Mouse (Mus musculus) limb, embryonic 11.5 days (tissue): Measurements from ENCODE around the gene Flywch1. TPM values are rescaled to one million over a fixed set of nuclear protein-coding genes. Genes with fewer than 3 reads are reported as not detected.
A peak's percentile ranks its signal among the peaks of the same experiment; 100 is the strongest.

ENCODE experiments used
- ATAC-seq: fragments of 200-750 bp; cut with Nextera tagmentation; 2 replicates; pipeline ENCODE4 v1.8.0; 2017; ENCODE audit warnings: low read depth; ENCODE audit not compliant: insufficient number of reproducible peaks, low FRiP score, low TSS enrichment
- DNase-seq: peaks from one replicate; pipeline ENCODE4 v3.0.0-alpha.2; 2015; ENCODE audit warnings: low spot score
- H3K27ac ChIP-seq: fragments of 300-500 bp; sonication (generic); replicated peaks from 2 replicates; pipeline ENCODE4 v1.5.1; 2014; ENCODE audit warnings: low read depth, mild to moderate bottlenecking, low read length
- H3K27me3 ChIP-seq: fragments of 300-500 bp; sonication (generic); 2 replicates; pipeline ENCODE4 v1.6.1; 2014; ENCODE audit warnings: mild to moderate bottlenecking, low read length, mixed read lengths; ENCODE audit not compliant: control insufficient read depth, insufficient read depth
- H3K36me3 ChIP-seq: fragments of 300-500 bp; sonication (generic); 2 replicates; pipeline ENCODE4 v1.6.1; 2014; ENCODE audit warnings: mild to moderate bottlenecking, low read length, moderate library complexity, mixed read lengths; ENCODE audit not compliant: control insufficient read depth, insufficient read depth
- H3K4me1 ChIP-seq: fragments of 300-500 bp; sonication (generic); 2 replicates; pipeline ENCODE4 v1.6.1; 2014; ENCODE audit warnings: low read length, mixed read lengths; ENCODE audit not compliant: control insufficient read depth, insufficient read depth
- H3K4me2 ChIP-seq: fragments of 300-500 bp; sonication (generic); 2 replicates; pipeline ENCODE4 v1.6.1; 2014; ENCODE audit warnings: low read depth, mild to moderate bottlenecking, moderate library complexity; ENCODE audit not compliant: severe bottlenecking
- H3K4me3 ChIP-seq: fragments of 300-500 bp; sonication (generic); 2 replicates; pipeline ENCODE4 v1.5.1; 2014; ENCODE audit warnings: low read depth, low read length
- H3K9ac ChIP-seq: fragments of 300-500 bp; sonication (generic); 2 replicates; pipeline ENCODE4 v1.6.1; 2014; ENCODE audit warnings: mild to moderate bottlenecking, low read length
- H3K9me3 ChIP-seq: fragments of 300-500 bp; sonication (generic); 2 replicates; pipeline ENCODE4 v1.6.1; 2016; ENCODE audit warnings: low read length; ENCODE audit not compliant: control insufficient read depth
- WGBS: fragments of 180-500 bp; shearing (Covaris S2); extraction: QIAGEN DNeasy Blood & Tissue Kit; methylation state at CpG from one replicate; pipeline ENCODE4 v1.1.7; 2014; 5-methylcytosine and 5-hydroxymethylcytosine counted together
- polyA plus RNA-seq: library from polyadenylated mRNA; unstranded; fragments of >200 nt; fragmentation: Nextera tagmentation; extraction: Ambion mirVana; gene quantifications from 2 replicates; pipeline ENCODE4 v1.2.1, GENCODE M21; 2014

The Flywch1 gene
- polyA plus RNA-seq, 1 experiment from 2014 or later = 125 TPM

- Histone ChIP-seq H3K4me2 (no peak overlapping the region), H3K27me3 (no peaks in the 10 kb centered on the region), H3K27ac (no peak overlapping the region), H3K36me3 (peaks cover 39% of the 10 kb centered on the region), H3K9ac (no peak overlapping the region), H3K4me1 (no peaks in the 10 kb centered on the region), H3K9me3 (no peaks in the 10 kb centered on the region; the same call in 1 of the 2 replicates), H3K4me3 (no peak overlapping the region)
- WGBS = 92% methylated on average over 13 of the region's 13 CpGs
- DNase-seq (no peak), ATAC-seq (no peak)
These were observed 15.7 kb downstream of the Flywch1 start for GRCm38 (mm10) chr17:23755689-23756088.

GRCm38 (mm10) chr17:23749400-23750191, 21.8 kb downstream of the Flywch1 start:
- ATAC-seq (no peak), DNase-seq (no peak)
- Histone ChIP-seq H3K4me3 (no peak overlapping the region), H3K4me1 (peaks cover 15% of the 10 kb centered on the region), H3K27ac (no peak overlapping the region), H3K9me3 (no peaks in the 10 kb centered on the region; the same call in 1 of the 2 replicates), H3K27me3 (peaks cover 28% of the 10 kb centered on the region), H3K9ac (no peak overlapping the region), H3K36me3 (peaks cover 8% of the 10 kb centered on the region), H3K4me2 (no peak overlapping the region)
- WGBS = 77% methylated on average over 11 of the region's 11 CpGs

GRCm38 (mm10) chr17:23748631-23749391, 22.6 kb downstream of the Flywch1 start:
- H3K4me1 ChIP-seq = peaks cover 15% of the 10 kb centered on the region
- ATAC-seq = no peak
- 35% methylated on average over 10 of the region's 10 CpGs for WGBS
- peaks cover 8% of the 10 kb centered on the region for H3K36me3 ChIP-seq
- no peak overlapping the region for H3K4me2 ChIP-seq
- H3K27ac ChIP-seq = no peak overlapping the region
- no peak overlapping the region for H3K4me3 ChIP-seq
- DNase-seq = peak; percentile 75
- no peak overlapping the region for H3K9ac ChIP-seq
- H3K9me3 ChIP-seq = no peaks in the 10 kb centered on the region; the same call in 1 of the 2 replicates
- H3K27me3 ChIP-seq = peaks cover 36% of the 10 kb centered on the region

GRCm38 (mm10) chr17:23748026-23748425, 23.4 kb downstream of the Flywch1 start:
- no peak overlapping the region for H3K4me3 ChIP-seq
- no peak overlapping the region for H3K4me2 ChIP-seq
- H3K4me1 ChIP-seq = peaks cover 15% of the 10 kb centered on the region
- peaks cover 3% of the 10 kb centered on the region for H3K36me3 ChIP-seq
- H3K27ac ChIP-seq = no peak overlapping the region
- ATAC-seq (no peak), DNase-seq (no peak)
- H3K9ac ChIP-seq = no peak overlapping the region
- 23% methylated on average over 6 of the region's 6 CpGs for WGBS
- no peaks in the 10 kb centered on the region; the same call in 1 of the 2 replicates for H3K9me3 ChIP-seq
- peaks cover 44% of the 10 kb centered on the region for H3K27me3 ChIP-seq

- no peak for ATAC-seq
- Histone ChIP-seq H3K27ac (no peak overlapping the region), H3K4me3 (no peak overlapping the region), H3K9me3 (no peaks in the 10 kb centered on the region; the same call in 1 of the 2 replicates), H3K4me1 (peaks cover 15% of the 10 kb centered on the region), H3K27me3 (peaks cover 50% of the 10 kb centered on the region), H3K4me2 (no peak overlapping the region), H3K36me3 (peaks cover 3% of the 10 kb centered on the region; the same call in 1 of the 2 replicates), H3K9ac (no peak overlapping the region)
- no peak for DNase-seq
- WGBS = 77% methylated on average over 3 of the region's 3 CpGs
These were observed 23.9 kb downstream of the Flywch1 start for GRCm38 (mm10) chr17:23747471-23747870.

GRCm38 (mm10) chr17:23746767-23747166, 24.6 kb downstream of the Flywch1 start:
- Histone ChIP-seq H3K4me2 (no peak overlapping the region), H3K27ac (no peak overlapping the region), H3K9ac (no peak overlapping the region), H3K27me3 (peaks cover 57% of the 10 kb centered on the region), H3K36me3 (no peaks in the 10 kb centered on the region), H3K4me1 (peaks cover 19% of the 10 kb centered on the region), H3K4me3 (no peak overlapping the region), H3K9me3 (peaks cover under 1% of the 10 kb centered on the region; the same call in 1 of the 2 replicates)
- WGBS = 87% methylated on average over 3 of the region's 3 CpGs
- no peak for DNase-seq
- ATAC-seq = no peak

GRCm38 (mm10) chr17:23746311-23746710, 25.1 kb downstream of the Flywch1 start:
- Histone ChIP-seq H3K4me3 (peak overlapping the region; percentile 26; the same call in 1 of the 2 replicates), H3K36me3 (no peaks in the 10 kb centered on the region), H3K9ac (no peak overlapping the region; the same call in 1 of the 2 replicates), H3K27me3 (peaks cover 61% of the 10 kb centered on the region), H3K9me3 (peaks cover 4% of the 10 kb centered on the region; the same call in 1 of the 2 replicates), H3K27ac (no peak overlapping the region), H3K4me1 (peaks cover 19% of the 10 kb centered on the region), H3K4me2 (peak overlapping the region; percentile 62)
- DNase-seq (peak; percentile 44), ATAC-seq (no peak)
- WGBS = 5% methylated on average over 12 of the region's 12 CpGs
